Mouse (Mus musculus): ENCODE measurements around the gene Phf10.

DNA sequence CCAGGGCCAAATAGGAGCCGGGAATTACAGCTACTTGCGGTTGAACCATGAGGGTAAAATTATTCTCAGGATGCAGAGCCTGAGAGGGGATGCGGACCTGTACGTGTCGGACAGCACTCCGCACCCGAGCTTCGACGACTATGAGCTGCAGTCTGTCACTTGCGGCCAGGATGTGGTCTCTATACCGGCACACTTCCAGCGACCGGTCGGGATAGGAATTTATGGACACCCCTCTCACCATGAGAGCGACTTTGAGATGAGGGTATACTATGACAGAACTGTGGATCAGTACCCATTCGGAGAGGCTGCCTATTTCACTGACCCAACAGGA is 17.4 kb downstream of the Phf10 start:
- TF ChIP-seq CTCF (IDR thresholded peaks at IDR 0.05; ENCODE audit: low read depth) (no peak), EP300 (optimal IDR thresholded peaks at IDR 0.05) (no peak)

Measured in stomach, postnatal 0 days (tissue).